Mouse (Mus musculus) left cerebral cortex, postnatal 14 days (tissue): ENCODE measurements around the gene Coq8a. TPM values are rescaled to one million over a fixed set of nuclear protein-coding genes. Genes with fewer than 3 reads are reported as not detected.

Experiments used
- DNase-seq, 2 experiments: peaks; one replicate each; pipeline ENCODE4 v3.0.0; 2021 to 2022; ENCODE audit warnings: low spot score in 2 of 2, mixed read lengths in 1 of 2
- intact Hi-C: fragments of 180-260 bp; cut with DNase I; formaldehyde crosslinking; loops from one replicate; pipeline ENCODE4 v1.15.1; 2025
- total RNA-seq, 2 experiments: library from RNA; stranded (reverse); gene quantifications; 2 replicates each; pipeline ENCODE4 v1.2.3; 2021

The Coq8a gene
- total RNA-seq, 2 experiments from 2014 or later = 31.3 to 34.9 TPM

DNA sequence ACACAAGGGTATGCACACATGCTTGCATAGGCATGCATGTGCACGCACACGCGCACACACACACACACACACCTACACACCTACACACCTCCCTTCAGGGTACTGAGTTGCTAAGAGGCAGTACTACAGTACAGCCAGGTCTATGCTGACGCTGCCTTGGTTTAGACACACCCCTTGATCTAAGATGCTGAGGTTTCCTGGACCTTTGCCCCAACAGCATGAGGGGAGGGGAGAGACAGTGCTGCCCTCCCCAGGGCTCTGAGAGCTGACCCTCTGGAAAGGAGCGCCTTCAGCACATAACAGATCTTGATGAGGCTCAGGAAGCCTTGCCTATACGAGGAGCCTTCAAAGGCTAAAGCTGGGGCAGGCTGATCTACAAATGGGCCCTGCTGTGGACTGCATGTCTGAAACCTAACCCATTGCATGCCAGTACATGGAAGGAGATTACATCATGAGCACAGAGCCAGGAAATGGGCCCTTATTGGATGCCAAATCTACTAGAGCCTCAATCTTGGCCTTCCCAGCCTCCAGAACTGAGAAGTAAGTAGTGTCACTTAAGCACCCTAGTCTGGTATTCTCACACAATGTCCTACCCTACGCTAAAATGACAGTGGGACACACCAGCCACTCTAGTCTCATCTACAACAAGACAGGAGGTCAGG is 18.0 kb downstream of the Coq8a start:
- intact Hi-C loops = no loop called here
- DNase-seq = no peak

DNA sequence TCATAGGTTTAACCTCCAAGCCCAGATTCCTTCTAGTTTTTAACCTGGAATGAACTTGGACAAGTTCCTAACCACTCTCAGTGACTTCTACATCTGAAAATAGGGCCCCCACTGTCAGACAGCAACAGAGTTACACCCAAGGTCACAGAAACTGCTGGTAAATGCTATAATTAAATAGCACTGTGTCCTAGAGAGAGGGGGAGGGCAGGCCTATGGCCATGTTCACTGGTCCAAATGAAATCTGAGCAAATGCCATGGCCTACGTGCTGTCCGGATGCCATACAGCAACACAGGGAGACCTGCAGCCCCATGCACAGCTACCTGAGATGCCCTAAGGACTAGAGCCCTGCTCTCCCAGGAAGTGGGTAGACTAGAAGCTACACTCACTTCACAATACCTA is 19.6 kb downstream of the Coq8a start:
- DNase-seq = no peak
- intact Hi-C loops = loop anchor here (10.0 kb wide), 1 partner anchor 245 kb away; no protein-coding TSS in a partner anchor

- intact Hi-C loops = loop anchor here (10.0 kb wide), 1 partner anchor 246 kb away; no protein-coding TSS in a partner anchor
- no peak for DNase-seq
Measured at GRCm38 (mm10) chr1:180179100-180179499, 20.3 kb downstream of the Coq8a start.

- intact Hi-C loops = loop anchor here (10.0 kb wide), 1 partner anchor 246 kb away; no protein-coding TSS in a partner anchor
- DNase-seq = no peak
Measured at GRCm38 (mm10) chr1:180178340-180178739, 21.1 kb downstream of the Coq8a start.

DNA sequence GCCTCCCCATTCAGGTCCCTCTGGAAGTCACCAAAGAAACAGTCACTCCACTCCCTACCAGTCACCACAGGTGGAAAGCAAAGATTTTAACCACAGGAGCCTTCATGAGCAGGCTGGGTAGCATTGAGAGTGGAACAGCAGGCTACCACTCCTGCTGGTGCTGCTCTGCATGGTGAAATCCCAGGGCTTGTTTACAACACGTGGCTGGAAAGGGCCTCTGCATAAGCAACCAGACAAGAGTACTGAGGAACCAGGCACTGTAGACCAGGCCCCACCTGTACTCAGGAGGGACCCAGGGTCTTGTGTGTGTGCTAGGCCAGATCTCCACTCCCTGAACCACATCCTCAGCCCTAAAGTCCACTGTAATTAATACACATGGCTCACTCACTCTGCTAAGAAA is 22.6 kb downstream of the Coq8a start:
- intact Hi-C loops = loop anchor here (10.0 kb wide), 1 partner anchor 248 kb away; no protein-coding TSS in a partner anchor
- no peak for DNase-seq

- DNase-seq = no peak
- intact Hi-C loops = loop anchor here (2.0 to 10.0 kb wide), 2 partner anchors 39 to 249 kb away; no protein-coding TSS in a partner anchor
Measured at GRCm38 (mm10) chr1:180175635-180176034, 23.8 kb downstream of the Coq8a start.

- intact Hi-C loops = loop anchor here (2.0 to 10.0 kb wide), 2 partner anchors 40 to 250 kb away; no protein-coding TSS in a partner anchor
Measured at GRCm38 (mm10) chr1:180175167-180175566, 24.2 kb downstream of the Coq8a start.

GRCm38 (mm10) chr1:180174718-180175117 is 24.7 kb downstream of the Coq8a start:
- intact Hi-C loops = loop anchor here (2.0 to 10.0 kb wide), 2 partner anchors 40 to 250 kb away; no protein-coding TSS in a partner anchor
- DNase-seq = no peak

More at GRCm38 (mm10) chr1:180175167-180175566, 24.2 kb downstream of the Coq8a start:
- no peak for DNase-seq

GRCm38 (mm10) chr1:180173017-180173416 is 26.4 kb downstream of the Coq8a start:
- intact Hi-C loops = loop anchor here (10.0 kb wide), 1 partner anchor 252 kb away; no protein-coding TSS in a partner anchor

GRCm38 (mm10) chr1:180172600-180172999 is 26.8 kb downstream of the Coq8a start:
- intact Hi-C loops = loop anchor here (10.0 kb wide), 1 partner anchor 252 kb away; no protein-coding TSS in a partner anchor

More at GRCm38 (mm10) chr1:180173017-180173416, 26.4 kb downstream of the Coq8a start:
- DNase-seq = no peak

GRCm38 (mm10) chr1:180171883-180172282 is 27.5 kb downstream of the Coq8a start:
- no peak for DNase-seq
- intact Hi-C loops = loop anchor here (10.0 kb wide), 1 partner anchor 253 kb away; no protein-coding TSS in a partner anchor

More at GRCm38 (mm10) chr1:180172600-180172999, 26.8 kb downstream of the Coq8a start:
- no peak for DNase-seq

- no peak for DNase-seq
- intact Hi-C loops = loop anchor here (10.0 kb wide), 1 partner anchor 255 kb away; no protein-coding TSS in a partner anchor
Measured at GRCm38 (mm10) chr1:180170071-180170470, 29.3 kb downstream of the Coq8a start.

- no peak for DNase-seq
- intact Hi-C loops = no loop called here
Measured at GRCm38 (mm10) chr1:180169161-180169560, 30.2 kb downstream of the Coq8a start.

DNA sequence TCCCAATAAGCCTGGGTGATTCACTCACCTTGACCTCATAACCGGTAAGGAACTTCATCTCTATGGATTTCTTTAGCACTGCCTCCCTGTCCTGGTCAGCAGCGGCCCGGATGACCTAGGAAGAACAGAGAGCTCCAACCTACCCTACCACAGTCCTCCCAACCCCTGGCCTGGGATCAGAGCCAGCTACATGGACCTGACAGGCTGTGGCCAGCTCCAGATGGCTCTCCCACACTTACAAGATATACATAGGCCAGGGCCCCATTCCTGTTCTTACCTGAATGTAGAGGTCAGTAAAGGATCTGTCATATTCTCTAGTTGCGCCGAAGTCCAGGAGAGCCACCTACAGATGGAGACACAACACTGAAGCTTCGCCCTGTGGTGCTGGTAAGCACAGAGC is 31.1 kb downstream of the Coq8a start:
- no peak for DNase-seq
- intact Hi-C loops = no loop called here

GRCm38 (mm10) chr1:180166533-180166932 is 32.9 kb downstream of the Coq8a start:
- DNase-seq = no peak

GRCm38 (mm10) chr1:180162986-180163385 is 36.4 kb downstream of the Coq8a start:
- intact Hi-C loops = no loop called here

More at GRCm38 (mm10) chr1:180166533-180166932, 32.9 kb downstream of the Coq8a start:
- intact Hi-C loops = no loop called here

GRCm38 (mm10) chr1:180161566-180162355 is 37.6 kb downstream of the Coq8a start:
- intact Hi-C loops = no loop called here
- no peak for DNase-seq

More at GRCm38 (mm10) chr1:180162986-180163385, 36.4 kb downstream of the Coq8a start:
- no peak for DNase-seq

DNA sequence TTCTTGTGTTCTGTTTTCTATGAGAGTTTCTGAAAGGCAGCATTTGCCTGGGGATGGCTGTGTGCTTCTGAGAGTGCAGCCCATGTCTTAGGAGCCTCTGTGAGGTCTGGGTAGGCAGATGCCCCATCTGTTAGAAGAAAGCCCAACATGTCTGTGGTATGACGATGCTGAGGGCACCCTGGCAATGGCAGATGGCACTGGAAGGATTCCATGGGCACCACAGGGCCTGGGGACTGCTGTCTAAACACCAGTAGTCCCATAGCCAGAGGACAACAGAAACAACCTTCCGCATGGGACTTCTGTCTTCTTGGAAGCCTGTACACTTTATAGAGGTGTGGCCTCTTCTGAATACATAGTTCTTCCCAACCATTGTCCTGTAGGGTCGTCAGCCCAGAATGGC is 38.2 kb downstream of the Coq8a start:
- intact Hi-C loops = no loop called here
- DNase-seq = no peak

DNA sequence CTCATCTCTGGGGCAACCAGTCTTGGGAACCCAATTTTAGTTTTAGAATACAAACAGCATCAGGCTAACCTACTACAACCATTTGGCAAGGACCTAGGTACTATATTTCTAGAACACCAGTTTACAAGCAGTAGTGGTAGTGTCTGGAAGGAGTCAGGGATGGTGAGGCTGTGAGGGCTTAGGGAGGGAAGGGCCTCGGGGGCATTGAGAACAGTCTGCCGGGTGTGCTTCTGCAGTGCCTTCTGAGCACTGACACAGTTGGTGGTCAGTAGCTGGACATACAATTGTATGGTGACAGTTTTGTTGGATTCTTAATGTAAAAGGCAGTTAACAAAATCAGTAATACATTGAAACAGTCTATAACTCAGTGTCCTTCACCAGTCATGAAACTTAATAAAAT is 38.9 kb downstream of the Coq8a start:
- no peak for DNase-seq
- intact Hi-C loops = no loop called here

- intact Hi-C loops = no loop called here
- no peak for DNase-seq
Measured at GRCm38 (mm10) chr1:180158648-180159047, 40.8 kb downstream of the Coq8a start.
